Mouse (Mus musculus): ENCODE measurements at regions not wholly inside any gene's neighbourhood (a gene's known extent, or its start where the extent isn't known, plus 50 kb on each side); places are given as distances from the start of the nearest gene placed in this dataset.

DNA sequence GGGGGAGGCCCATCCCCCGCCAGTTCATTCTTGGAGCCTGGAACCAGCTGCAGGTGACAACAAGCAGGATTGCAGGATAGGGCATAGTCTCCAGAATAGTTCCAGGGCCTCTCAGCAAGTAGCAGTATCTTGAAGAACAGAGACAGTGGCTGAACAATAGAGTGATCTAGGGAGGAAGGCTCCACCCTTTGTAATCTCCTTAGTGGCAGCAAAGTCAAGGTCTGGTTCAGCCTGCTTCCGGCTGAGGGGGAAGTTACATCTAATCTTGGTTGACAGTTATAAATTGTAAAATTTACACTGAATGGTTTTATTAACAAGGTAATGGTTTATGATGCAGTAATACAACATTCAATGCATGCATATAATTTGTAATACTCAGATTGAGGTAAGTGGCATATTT is 136.4 kb downstream of the Rab10 start:
- TF ChIP-seq CTCF (IDR thresholded peaks at IDR 0.05; ENCODE audit: borderline replicate concordance, extremely low read depth, insufficient read depth, insufficient read length) (no peak), POLR2A (IDR thresholded peaks at IDR 0.05; ENCODE audit: borderline replicate concordance, extremely low read depth, insufficient read depth, insufficient read length, poor library complexity, severe bottlenecking) (no peak)

Data from brain, embryonic 14.5 days (tissue).